Mouse (Mus musculus): ENCODE data around the gene Rasa4. TPM values are rescaled to one million over a fixed set of nuclear protein-coding genes. Genes with fewer than 3 reads are reported as not detected.
"Not testable (repeated sequence)": the region's sequence is repeated elsewhere in the genome, so short reads cannot be mapped to it uniquely, and the experiment has no call there.

Rasa4 gene
- total RNA-seq, 2 experiments from 2014 or later: 23.8 to 23.9 TPM

- intact Hi-C loops (cut with DNase I): loop anchor here (2.0 to 5.0 kb wide), 2 partner anchors 163 to 187 kb away; no protein-coding TSS in a partner anchor
- DNase-seq: no peak
These were observed 19.8 kb upstream of the Rasa4 start for GRCm38 (mm10) chr5:136063920-136064319.

DNA sequence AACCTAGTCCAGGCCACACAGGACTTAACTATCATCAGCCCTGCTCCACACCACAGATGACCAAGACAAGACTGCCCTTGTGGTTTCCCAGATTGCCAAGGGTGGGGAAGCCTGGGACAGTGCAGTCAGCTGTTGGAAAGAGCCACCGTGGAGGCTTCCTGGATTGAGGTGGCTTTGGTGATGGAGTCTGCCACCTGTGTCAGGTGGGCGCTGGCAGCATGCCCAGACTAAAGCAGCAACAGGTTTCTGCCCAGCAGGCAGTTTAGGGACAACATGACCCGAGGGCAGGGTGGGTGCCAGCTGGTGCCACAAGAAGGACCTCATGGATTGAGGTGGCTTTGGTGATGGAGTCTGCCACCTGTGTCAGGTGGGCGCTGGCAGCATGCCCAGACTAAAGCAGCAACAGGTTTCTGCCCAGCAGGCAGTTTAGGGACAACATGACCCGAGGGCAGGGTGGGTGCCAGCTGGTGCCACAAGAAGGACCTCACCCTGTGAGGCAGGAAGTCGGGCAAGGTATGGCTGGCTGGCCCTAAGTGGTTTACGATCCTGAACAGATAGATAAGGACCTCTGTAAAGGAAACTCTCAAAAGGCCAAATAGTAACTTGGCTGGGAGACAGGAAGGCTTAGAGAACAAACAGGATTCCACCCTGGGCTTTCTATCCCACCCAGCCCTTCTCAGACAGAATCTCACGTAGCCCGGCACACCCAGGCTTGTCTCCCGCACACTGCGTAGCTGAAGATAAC lies 17.1 kb upstream of the Rasa4 start:
- intact Hi-C loops (cut with DNase I); DNase-seq: not testable (repeated sequence)

DNA sequence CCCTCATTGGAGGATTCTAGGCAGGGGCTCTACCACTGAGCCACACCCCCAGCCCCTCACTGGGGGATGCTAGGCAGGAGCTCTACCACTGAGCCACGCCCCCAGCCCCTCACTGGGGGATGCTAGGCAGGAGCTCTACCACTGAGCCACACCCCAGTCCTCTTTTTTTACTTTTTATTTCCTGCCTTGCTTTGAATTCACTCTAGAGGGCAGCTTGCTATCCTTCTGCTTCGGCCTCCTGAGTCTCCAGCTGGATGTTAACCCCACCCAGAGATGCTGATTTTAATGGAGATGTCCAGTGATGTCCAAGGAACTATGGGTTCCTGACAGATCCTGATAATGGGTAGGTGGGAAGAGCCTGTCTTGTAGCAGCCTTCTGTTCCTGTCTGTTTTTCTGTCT lies 14.3 kb upstream of the Rasa4 start:
- no peak for DNase-seq
- intact Hi-C loops (cut with DNase I): no loop called here

DNA sequence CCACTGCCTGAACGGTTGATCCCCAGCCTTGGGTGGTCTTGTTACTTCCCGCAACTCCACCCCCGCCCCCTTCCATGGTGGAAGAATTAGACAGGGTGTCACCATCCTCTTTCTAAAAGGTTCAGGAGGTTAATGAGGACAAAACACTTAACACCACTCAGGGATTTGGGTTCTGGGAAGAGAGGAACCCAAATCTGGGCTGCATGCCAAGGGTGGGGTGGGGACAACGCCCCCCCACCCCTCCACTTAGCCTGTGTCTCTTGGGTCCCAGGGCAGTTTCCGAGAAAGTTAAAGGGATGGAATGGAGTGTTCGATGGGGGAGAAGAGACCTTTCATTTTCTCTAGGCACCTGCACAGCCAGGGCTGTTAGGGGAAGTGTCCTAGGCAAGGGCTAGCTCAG lies 10.7 kb upstream of the Rasa4 start:
- intact Hi-C loops (cut with DNase I): no loop called here
- no peak for DNase-seq

DNA sequence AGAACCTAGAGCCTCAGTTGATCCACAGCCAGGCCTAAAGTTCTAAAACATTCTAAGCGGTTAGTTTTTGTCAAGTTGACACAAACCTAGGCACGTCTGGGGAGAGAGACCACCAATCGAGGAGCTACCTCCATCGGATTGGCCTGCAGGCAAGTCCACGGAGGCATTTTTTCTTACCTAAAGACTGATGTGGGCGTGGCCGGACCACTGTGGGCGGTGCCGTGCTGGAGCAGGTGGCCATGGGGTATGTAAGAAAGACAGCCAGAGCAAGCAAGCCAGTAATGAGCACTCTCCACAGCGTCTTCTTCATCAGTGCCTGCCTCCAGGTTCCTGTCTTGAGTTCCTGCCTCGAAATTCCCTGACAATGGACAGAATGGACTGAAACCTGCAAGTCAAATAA lies 10.2 kb upstream of the Rasa4 start:
- intact Hi-C loops (cut with DNase I): no loop called here
- DNase-seq: no peak

DNA sequence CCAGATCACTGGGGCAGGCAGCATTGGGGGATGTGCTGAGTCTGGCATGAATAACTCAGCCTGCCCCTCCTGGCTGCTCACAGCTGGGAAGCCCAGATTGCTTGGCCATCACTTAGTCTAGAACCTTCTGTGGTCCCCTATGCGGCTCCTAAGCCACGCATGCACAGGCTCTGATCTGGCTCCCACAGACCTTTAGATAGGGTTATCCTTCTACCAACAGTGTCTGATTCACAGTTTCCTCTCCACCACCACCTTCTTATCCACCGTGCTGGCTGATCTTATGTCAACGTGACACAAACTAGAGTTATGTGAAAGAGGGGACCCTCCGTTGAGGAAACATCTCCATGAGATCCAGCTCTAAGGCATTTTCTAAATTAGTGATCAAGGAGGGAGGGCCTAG lies 8.6 kb upstream of the Rasa4 start:
- intact Hi-C loops (cut with DNase I): no loop called here
- no peak for DNase-seq

DNA sequence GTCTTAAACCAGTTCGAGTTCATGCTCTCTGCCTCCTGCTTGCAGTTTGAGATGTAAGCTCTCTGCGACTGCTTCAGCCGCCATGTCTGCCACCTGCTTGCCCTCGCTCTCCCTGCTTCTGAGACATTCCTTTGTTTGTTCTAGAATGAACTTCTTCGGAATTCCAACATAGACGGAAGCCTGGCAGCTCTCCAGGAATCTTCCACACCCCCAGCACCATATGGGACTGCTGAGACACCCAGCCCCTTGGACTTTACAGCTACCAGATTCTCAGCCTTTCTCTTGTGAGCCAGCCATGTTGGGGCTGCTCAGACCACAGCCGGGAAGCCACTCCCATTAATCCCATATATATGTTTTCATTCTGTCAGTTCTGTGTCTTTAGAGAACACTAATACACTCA lies 7.4 kb upstream of the Rasa4 start:
- no peak for DNase-seq
- intact Hi-C loops (cut with DNase I): no loop called here

- intact Hi-C loops (cut with DNase I): no loop called here
- DNase-seq: no peak
These were observed 6.6 kb upstream of the Rasa4 start for GRCm38 (mm10) chr5:136077001-136077550.

DNA sequence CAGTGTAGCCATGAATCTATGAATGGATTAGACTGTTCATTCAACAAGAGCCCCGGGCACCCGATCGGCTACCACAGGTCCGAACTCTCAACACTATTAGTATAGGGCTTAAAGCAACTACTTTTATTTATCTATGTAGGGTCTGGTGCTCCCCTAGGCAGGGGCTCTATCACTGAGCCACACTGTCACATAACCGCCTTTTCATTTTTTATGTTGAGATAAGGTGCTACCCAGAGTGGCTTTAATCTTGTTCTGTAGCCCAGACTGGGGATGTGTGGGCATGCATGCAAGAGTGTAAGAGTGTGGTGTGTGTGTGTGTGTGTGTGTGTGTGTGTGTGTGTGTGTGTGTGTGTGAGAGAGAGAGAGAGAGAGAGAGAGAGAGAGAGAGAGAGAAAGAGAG lies 5.6 kb upstream of the Rasa4 start:
- DNase-seq: no peak

GRCm38 (mm10) chr5:136082345-136082744 lies 1.4 kb upstream of the Rasa4 start:
- DNase-seq: no peak
- intact Hi-C loops (cut with DNase I): no loop called here

More for the DNA sequence above, 5.6 kb upstream of the Rasa4 start:
- intact Hi-C loops (cut with DNase I): no loop called here

DNA sequence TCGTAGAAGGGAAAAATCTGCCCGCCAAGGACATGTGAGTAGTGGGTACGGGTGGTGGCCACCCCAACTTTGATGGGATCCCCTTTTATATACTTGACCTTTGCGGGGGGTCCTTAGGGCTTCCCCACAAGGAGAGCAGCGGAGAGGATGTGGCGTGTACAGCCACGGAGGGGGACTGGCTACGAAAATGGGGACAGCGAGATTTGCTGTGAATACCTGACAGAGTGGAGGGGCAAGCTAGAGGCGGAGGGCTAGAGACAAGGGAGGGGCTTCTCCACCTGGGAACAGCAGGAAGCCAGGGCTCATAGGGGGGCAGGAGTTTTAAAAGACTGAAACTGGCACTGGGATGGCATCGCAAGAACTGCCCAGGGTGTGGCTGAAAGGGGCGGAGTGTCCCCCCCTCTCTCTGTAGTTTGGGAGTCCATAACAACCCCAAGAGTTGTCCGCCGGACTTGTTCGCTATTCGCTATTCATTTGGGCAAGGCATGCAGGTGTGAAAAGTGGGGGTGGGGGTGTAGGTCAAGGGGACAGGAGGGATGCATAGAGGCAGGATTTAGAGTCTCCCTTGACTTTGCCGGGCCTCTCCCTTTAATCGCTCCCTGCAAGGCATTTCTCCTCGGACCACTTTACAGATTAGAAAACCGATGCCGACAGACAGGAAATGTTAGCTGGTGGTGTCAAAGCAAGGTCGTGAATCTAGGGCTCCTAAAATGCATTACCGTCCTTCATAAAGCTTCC lies 597 bp downstream of the Rasa4 start:
- intact Hi-C loops (cut with DNase I): no loop called here
- no peak for DNase-seq

DNA sequence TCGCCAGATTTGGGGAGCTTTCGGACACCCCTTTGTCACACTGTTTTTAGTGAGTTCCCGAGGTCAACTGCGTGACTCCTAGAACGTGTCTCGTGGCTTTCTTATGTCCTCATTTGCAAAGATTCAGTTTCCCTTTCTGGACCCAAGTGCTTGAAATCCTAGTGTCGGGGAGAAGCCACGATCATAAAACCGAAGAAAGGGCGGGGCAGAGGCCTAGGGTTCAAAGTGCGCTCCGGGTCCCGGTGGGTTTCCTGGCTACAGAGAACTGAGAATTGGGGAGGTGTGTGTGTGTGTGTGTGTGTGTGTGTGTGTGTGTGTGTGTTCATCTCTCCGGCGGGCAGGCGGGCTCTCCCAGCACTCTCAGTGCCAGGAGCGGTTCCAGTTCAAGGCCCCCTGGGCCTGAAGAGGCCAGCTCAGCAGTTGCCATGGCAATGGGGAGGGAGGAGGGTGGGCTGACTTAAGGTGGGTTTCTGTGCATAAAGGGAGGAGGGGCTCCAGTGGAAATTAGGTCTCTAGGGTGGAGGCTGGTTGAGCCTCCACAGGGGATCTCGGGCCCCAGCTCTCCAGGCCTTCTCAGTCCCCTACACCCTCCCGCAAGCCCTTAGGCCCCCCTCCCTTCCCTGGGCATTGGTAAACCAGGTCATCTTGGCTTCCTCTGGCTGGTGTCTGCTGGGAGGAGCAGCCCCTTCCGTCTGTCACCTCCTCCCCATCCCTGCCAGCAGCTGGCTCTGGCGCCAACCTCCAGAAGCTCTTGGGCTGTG lies 1.4 kb downstream of the Rasa4 start:
- DNase-seq: peak in 1 of 2 experiments; percentile 32
- intact Hi-C loops (cut with DNase I): no loop called here

- no peak for DNase-seq
- intact Hi-C loops (cut with DNase I): no loop called here
These were observed 2.6 kb downstream of the Rasa4 start for GRCm38 (mm10) chr5:136086290-136086689.

GRCm38 (mm10) chr5:136088821-136089575 lies 5.3 kb downstream of the Rasa4 start:
- DNase-seq: no peak
- intact Hi-C loops (cut with DNase I): no loop called here

- intact Hi-C loops (cut with DNase I): no loop called here
- DNase-seq: no peak
These were observed 8.2 kb downstream of the Rasa4 start for GRCm38 (mm10) chr5:136091927-136092326.

DNA sequence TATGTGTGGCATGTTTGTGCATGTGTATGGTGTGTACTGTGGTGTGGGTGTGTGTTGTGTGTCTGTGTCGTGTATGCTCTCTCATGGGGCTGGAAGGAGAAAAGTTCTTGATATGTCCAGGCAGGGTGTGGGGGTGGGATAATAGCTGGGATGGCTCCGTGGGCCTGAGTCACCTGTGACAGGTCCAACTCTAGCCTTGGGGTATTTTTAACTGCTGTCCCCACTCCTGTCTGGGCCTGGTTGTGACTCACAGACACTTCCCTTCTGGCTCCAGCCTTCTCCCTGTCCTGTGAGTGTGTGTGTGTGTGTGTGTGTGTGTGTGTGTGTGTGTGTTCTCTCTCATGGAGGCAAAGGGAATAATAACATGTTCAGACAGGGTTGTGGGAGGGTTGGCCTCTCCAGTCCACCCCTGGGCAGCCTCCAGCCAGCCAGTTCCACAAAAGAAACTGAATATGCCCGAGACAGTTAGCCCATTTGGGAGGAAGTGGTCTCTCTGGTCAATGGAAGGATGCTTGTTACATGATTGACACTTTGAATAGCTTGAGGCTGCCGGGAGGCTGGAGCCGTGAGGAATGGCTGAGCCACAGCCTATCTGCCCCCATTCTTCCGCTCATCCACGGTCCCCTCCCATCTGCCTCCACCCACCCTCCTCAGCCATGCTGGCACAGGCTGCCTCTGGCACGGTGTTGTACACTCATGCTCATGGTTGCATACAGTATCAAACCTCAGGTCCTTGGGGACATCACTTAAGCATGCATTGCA lies 10.7 kb downstream of the Rasa4 start:
- intact Hi-C loops (cut with DNase I): no loop called here
- DNase-seq: no peak

DNA sequence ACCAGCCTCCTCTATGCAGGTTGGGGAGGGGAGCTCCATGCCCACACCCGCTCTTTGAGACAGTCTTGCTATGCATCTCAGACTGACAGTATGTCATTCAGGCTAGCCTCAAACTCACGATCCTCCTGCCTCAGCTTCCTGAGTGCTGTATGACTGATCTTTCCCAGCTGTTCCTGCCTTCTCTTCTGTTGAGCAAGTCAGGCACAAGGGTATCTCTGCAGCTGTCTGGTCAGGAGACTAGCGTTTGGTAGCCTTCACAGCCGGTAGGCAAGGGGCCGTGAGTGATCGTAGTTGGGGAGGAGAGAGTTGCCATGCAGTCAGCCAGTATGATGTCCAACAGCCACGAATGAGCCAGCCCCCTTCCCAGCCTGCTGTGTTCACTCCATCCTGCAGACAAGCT lies 11.4 kb downstream of the Rasa4 start:
- intact Hi-C loops (cut with DNase I): no loop called here
- no peak for DNase-seq

GRCm38 (mm10) chr5:136098536-136098935 lies 14.8 kb downstream of the Rasa4 start:
- no peak for DNase-seq
- intact Hi-C loops (cut with DNase I): no loop called here

- DNase-seq: no peak
- intact Hi-C loops (cut with DNase I): no loop called here
These were observed 18.5 kb downstream of the Rasa4 start for GRCm38 (mm10) chr5:136102099-136102820.
